Mouse (Mus musculus): ENCODE data around the gene Kdm4d. TPM values are rescaled to one million over a fixed set of nuclear protein-coding genes. Genes with fewer than 3 reads are reported as not detected.
"Not testable (repeated sequence)": the region's sequence is repeated elsewhere in the genome, so short reads cannot be mapped to it uniquely, and the experiment has no call there.

Gene Kdm4d
- total RNA-seq, 2 experiments from 2014 or later = not detected

GRCm38 (mm10) chr9:14462536-14462935, 37.7 kb downstream of the Kdm4d start:
- ATAC-seq (replicated peaks; ENCODE audit: low FRiP score, low TSS enrichment, poor library complexity, severe bottlenecking) = not testable (repeated sequence)

- no peak for ATAC-seq (replicated peaks; ENCODE audit: low FRiP score, low TSS enrichment, poor library complexity, severe bottlenecking)
These were observed 44.0 kb downstream of the Kdm4d start for GRCm38 (mm10) chr9:14456320-14456719.

DNA sequence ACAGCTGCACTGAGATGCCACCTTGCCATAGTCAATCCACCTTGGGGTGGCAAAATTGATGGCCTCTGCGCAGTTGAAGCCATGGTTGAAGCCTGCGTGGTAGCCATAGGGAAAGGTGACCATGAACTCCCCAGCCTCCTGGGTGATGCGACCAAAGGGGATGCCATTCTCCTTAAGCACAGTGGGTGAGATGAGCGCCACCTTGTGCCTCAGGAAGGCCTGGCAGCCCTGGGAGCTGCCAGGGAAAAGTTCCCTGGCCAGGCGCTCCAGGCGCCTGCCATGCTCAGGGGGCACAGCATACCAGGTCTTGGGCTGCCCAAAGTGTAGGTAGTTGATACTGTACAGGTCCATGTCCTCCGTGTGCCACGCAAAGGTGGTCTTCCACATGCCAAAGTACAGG, 49.2 kb downstream of the Kdm4d start:
- peak; percentile 83 for ATAC-seq (replicated peaks; ENCODE audit: low FRiP score, low TSS enrichment, poor library complexity, severe bottlenecking)

DNA sequence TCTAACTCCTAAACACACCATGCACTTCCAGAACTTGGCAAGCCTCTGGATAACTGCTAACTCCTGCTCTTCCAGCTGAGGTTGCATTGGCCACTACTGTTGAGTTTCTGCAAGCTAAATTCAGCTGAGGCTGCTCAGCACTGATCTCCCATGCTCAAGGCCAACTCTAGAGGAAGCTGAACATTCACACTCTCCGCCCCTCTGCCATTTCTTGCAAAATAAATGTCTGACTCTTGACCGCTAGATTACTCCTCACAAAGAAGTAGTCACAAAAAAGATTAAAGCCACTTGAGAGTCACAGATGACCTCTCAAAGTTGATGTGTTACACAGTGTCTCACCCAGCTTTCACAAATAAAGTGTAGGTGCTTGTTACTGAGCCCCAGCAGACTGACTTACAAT, 53.2 kb downstream of the Kdm4d start:
- ATAC-seq (replicated peaks; ENCODE audit: low FRiP score, low TSS enrichment, poor library complexity, severe bottlenecking) = not testable (repeated sequence)

DNA sequence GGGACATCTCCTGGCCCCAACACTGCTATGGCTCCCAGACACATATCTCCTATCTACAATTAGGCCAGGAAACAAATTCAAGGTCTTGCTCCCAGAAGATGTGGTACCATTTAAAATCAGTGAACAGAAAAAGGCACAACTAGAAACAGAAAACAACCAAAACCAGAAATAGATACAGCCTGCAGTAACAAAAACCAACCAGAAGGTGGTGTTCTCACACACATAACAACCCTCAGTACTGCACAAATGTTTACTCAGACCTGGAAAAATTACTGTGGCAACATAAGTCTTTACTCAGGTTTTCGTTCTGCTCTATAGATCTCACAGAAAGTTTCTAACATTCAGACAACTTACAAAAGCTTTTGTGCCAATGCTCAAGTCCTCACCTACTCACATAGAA, 59.9 kb downstream of the Kdm4d start:
- ATAC-seq (replicated peaks; ENCODE audit: low FRiP score, low TSS enrichment, poor library complexity, severe bottlenecking) = no peak

GRCm38 (mm10) chr9:14433252-14433939, 66.9 kb downstream of the Kdm4d start:
- ATAC-seq (replicated peaks; ENCODE audit: low FRiP score, low TSS enrichment, poor library complexity, severe bottlenecking) = no peak

Other genes with a start within 250 kb of the Kdm4d start
- 4.2 and 4.3 TPM in 2 replicates for gene Sesn3, start 225.4 kb downstream of the Kdm4d start, total RNA-seq (2014; fragmentation: Nextera tagmentation)
- 6.9 and 12.4 TPM in 2 replicates for gene Sesn3, start 225.4 kb downstream of the Kdm4d start, total RNA-seq (2017)
- gene Endod1, start 119.0 kb downstream of the Kdm4d start, total RNA-seq (2014; fragmentation: Nextera tagmentation) = 28.0 and 34.4 TPM in 2 replicates
- 22.9 and 31.4 TPM in 2 replicates for gene Endod1, start 119.0 kb downstream of the Kdm4d start, total RNA-seq (2017)
- gene Cwc15, start 135 bp upstream of the Kdm4d start, total RNA-seq (2014; fragmentation: Nextera tagmentation) = 161 and 192 TPM in 2 replicates
- gene Cwc15, start 135 bp upstream of the Kdm4d start, total RNA-seq (2017) = 286 and 287 TPM in 2 replicates
- gene Amotl1, start 144.6 kb upstream of the Kdm4d start, total RNA-seq (2014; fragmentation: Nextera tagmentation) = not detected in 2 replicates
- gene Amotl1, start 144.6 kb upstream of the Kdm4d start, total RNA-seq (2017) = not detected in 2 replicates
- not detected in 2 replicates for gene Piwil4, start 240.3 kb upstream of the Kdm4d start, total RNA-seq (2014; fragmentation: Nextera tagmentation)
- not detected in 2 replicates for gene Piwil4, start 240.3 kb upstream of the Kdm4d start, total RNA-seq (2017)